Mouse (Mus musculus) midbrain, postnatal 0 days (tissue): ENCODE measurements around the gene Nfrkb. TPM values are rescaled to one million over a fixed set of nuclear protein-coding genes. Genes with fewer than 3 reads are reported as not detected.

Source experiments
- ATAC-seq: fragments of 200-750 bp; cut with Nextera tagmentation; 2 replicates; pipeline ENCODE4 v1.8.0; 2017; ENCODE audit warnings: moderate number of reproducible peaks, mild to moderate bottlenecking, moderate TSS enrichment, moderate library complexity; ENCODE audit not compliant: low FRiP score
- DNase-seq: peaks from one replicate; pipeline ENCODE4 v3.0.0-alpha.2; 2015; ENCODE audit warnings: low spot score
- H3K27ac ChIP-seq: fragments of 300-500 bp; sonication (generic); 2 replicates; pipeline ENCODE4 v1.5.1; 2014; ENCODE audit warnings: low read depth, mild to moderate bottlenecking, low read length, mixed read lengths
- H3K27me3 ChIP-seq: fragments of 300-500 bp; sonication (generic); 2 replicates; pipeline ENCODE4 v1.6.1; 2014; ENCODE audit warnings: low read length, control low read depth, mixed read lengths; ENCODE audit not compliant: insufficient read depth
- H3K36me3 ChIP-seq: fragments of 300-500 bp; sonication (generic); 2 replicates; pipeline ENCODE4 v1.6.1; 2014; ENCODE audit warnings: low read length, control low read depth, mixed read lengths; ENCODE audit not compliant: insufficient read depth
- H3K4me1 ChIP-seq: fragments of 300-500 bp; sonication (generic); 2 replicates; pipeline ENCODE4 v1.6.1; 2014; ENCODE audit warnings: mild to moderate bottlenecking, control low read depth, antibody characterized with exemption, low read length, mixed read lengths; ENCODE audit not compliant: insufficient read depth
- H3K4me2 ChIP-seq: fragments of 300-500 bp; sonication (generic); 2 replicates; pipeline ENCODE4 v1.6.1; 2014; ENCODE audit warnings: low read depth, mild to moderate bottlenecking, low read length, mixed read lengths; ENCODE audit not compliant: poor library complexity, severe bottlenecking
- H3K4me3 ChIP-seq: fragments of 300-500 bp; sonication (generic); 2 replicates; pipeline ENCODE4 v1.5.1; 2014; ENCODE audit warnings: low read depth, mild to moderate bottlenecking, low read length, moderate library complexity
- H3K9ac ChIP-seq: fragments of 300-500 bp; sonication (generic); replicated peaks from 2 replicates; pipeline ENCODE4 v1.6.1; 2014; ENCODE audit warnings: mild to moderate bottlenecking, low read length, moderate library complexity, mixed read lengths; ENCODE audit not compliant: poor library complexity, severe bottlenecking
- H3K9me3 ChIP-seq: fragments of 300-500 bp; sonication (generic); 2 replicates; pipeline ENCODE4 v1.6.1; 2016; ENCODE audit warnings: low read length, control low read depth
- CTCF ChIP-seq: IDR thresholded peaks from 2 replicates; pipeline ENCODE4 v1.5.1; 2016; ENCODE audit warnings: antibody characterized with exemption, mild to moderate bottlenecking
- WGBS: fragments of 180-500 bp; shearing (Covaris S2); extraction: QIAGEN DNeasy Blood & Tissue Kit; methylation state at CpG from one replicate; pipeline ENCODE4 v1.1.7; 2014; 5-methylcytosine and 5-hydroxymethylcytosine counted together
- polyA plus RNA-seq: library from polyadenylated mRNA; unstranded; fragments of >200 nt; fragmentation: Nextera tagmentation; extraction: Ambion mirVana; gene quantifications from 2 replicates; pipeline ENCODE4 v1.2.1, GENCODE M21; 2015
- total RNA-seq: library from RNA; depleted of rRNA; stranded (reverse); fragments of >200 nt; gene quantifications from 2 replicates; pipeline ENCODE4 v1.2.3, GENCODE M21; 2014; rRNA removed

Nfrkb gene
- 38.1 and 43.4 TPM in 2 replicates for total RNA-seq
- 20.8 and 24.0 TPM in 2 replicates for polyA plus RNA-seq

DNA sequence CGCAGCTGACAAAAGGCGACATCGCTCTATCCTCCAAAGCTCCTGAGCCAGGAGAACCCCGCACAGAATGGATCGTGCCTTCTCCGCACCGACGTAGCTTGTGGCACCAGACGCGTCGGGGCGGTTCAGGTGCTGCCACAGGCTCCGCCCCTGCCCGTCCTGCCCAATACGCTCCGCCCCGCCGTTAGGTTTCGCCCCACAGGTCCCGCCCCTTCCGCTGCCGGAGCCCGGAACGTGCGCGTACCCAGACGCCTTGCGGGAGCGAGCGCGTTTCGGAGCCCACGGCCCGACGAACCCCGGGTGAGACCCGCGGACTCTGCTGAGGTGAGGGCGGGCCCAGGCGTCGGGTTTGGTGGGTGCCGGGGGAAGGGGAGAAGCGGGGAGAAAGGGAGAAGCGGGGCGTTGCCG lies at the start of gene Nfrkb:
Gene Nfrkb, plus strand, starts transcription at position 246 of the 408 bp plus-strand sequence.
- under 1% methylated on average over 45 of the region's 46 CpGs for WGBS

GRCm38 (mm10) chr9:31344289-31344831 lies 41.6 kb upstream of the Nfrkb start:
- H3K4me1 ChIP-seq, result 0 out of 2 replicates have a peak, but pooled peaks cover 4% of the 10 kb centered on the region
- ATAC-seq, result no peak
- no peak for TF ChIP-seq CTCF

More for the DNA sequence above, at the start of gene Nfrkb:
- H3K9me3 ChIP-seq, result no peaks in the 10 kb centered on the region
- TF ChIP-seq CTCF, result no peak
- H3K27me3 ChIP-seq, result no peaks in the 10 kb centered on the region
- ATAC-seq (peak; percentile 96), DNase-seq (peak; percentile 95)
- H3K4me2 ChIP-seq, result peak within 1 kb of the TSS; percentile 76
- peak within 1 kb of the TSS; percentile 81 for H3K4me3 ChIP-seq
- H3K4me1 ChIP-seq, result peaks cover 10% of the 10 kb centered on the region; the same call in 1 of the 2 replicates
- H3K27ac ChIP-seq, result peak within 1 kb of the TSS; percentile 72
- peak within 1 kb of the TSS; percentile 76 for H3K9ac ChIP-seq
- H3K36me3 ChIP-seq, result peaks cover 3% of the 10 kb centered on the region; the same call in 1 of the 2 replicates

DNA sequence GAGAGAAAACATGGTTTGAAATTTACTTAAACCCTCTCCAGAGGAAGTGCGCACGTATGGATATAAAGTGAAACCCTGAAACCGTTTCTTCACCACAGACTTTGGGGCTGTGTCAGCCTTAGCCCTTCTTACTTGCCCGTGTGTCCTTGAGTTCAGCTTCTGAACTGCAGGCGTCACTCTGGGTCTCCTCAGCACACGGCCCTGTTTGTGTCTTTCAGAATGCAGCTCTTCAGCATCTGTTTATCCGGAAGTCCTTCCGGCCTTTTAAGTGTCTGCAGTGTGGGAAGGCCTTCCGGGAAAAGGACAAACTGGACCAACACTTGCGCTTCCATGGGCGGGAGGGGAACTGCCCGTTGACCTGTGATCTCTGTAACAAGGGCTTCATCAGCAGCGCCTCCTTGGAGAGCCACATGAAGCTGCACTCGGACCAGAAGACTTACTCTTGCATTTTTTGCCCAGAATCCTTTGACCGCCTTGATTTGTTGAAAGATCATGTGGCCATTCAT lies 39.4 kb upstream of the Nfrkb start:
- TF ChIP-seq CTCF, result no peak
- ATAC-seq (no peak), DNase-seq (no peak)
- H3K9ac ChIP-seq, result no peak overlapping the region
- no peak overlapping the region for H3K4me2 ChIP-seq
- H3K4me3 ChIP-seq, result no peak overlapping the region
- H3K27ac ChIP-seq, result no peak overlapping the region
- WGBS, result 81% methylated on average over 15 of the region's 15 CpGs
- no peaks in the 10 kb centered on the region for H3K9me3 ChIP-seq
- 0 out of 2 replicates have a peak, but pooled peaks cover 4% of the 10 kb centered on the region for H3K4me1 ChIP-seq
- H3K36me3 ChIP-seq, result peaks cover 11% of the 10 kb centered on the region
- H3K27me3 ChIP-seq, result no peaks in the 10 kb centered on the region

More at GRCm38 (mm10) chr9:31344289-31344831, 41.6 kb upstream of the Nfrkb start:
- Histone ChIP-seq H3K4me3 (no peak overlapping the region), H3K9ac (no peak overlapping the region), H3K36me3 (peaks cover 12% of the 10 kb centered on the region), H3K27me3 (no peaks in the 10 kb centered on the region), H3K9me3 (no peaks in the 10 kb centered on the region), H3K4me2 (no peak overlapping the region), H3K27ac (no peak overlapping the region)
- WGBS, result 30% methylated on average over 11 of the region's 11 CpGs
- DNase-seq, result peak; percentile 82

- peaks cover 8% of the 10 kb centered on the region for H3K36me3 ChIP-seq
- H3K27ac ChIP-seq, result no peak overlapping the region
- no peak overlapping the region for H3K4me2 ChIP-seq
- no peak for TF ChIP-seq CTCF
- H3K27me3 ChIP-seq, result no peaks in the 10 kb centered on the region
- no peaks in the 10 kb centered on the region for H3K9me3 ChIP-seq
- H3K4me3 ChIP-seq, result no peak overlapping the region
- WGBS, result 56% methylated on average over 4 of the region's 4 CpGs
- H3K4me1 ChIP-seq, result 0 out of 2 replicates have a peak, but pooled peaks cover 4% of the 10 kb centered on the region
- ATAC-seq (no peak), DNase-seq (no peak)
- 0 out of 2 replicates have a peak overlapping the region, but pooled peaks have one; percentile 13 for H3K9ac ChIP-seq
Measured at GRCm38 (mm10) chr9:31348458-31348857, 37.5 kb upstream of the Nfrkb start.

DNA sequence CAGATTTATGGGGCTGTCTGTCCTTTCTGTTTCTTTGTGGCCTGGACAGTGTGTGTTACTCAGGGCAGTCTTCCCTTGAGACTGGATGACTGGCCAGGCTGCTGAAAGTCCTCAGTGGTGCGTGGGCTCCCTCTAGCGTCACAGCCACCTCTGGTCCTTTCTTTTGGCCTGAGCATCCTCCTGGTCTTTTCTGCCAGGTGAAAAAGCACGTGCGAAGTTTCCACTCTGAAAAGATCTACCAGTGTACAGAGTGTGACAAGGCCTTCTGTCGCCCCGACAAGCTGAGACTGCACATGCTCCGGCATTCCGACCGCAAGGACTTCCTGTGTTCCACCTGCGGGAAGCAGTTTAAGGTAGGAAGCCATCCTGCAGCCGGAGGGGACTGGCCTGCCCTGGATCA lies 37.1 kb upstream of the Nfrkb start:
- no peaks in the 10 kb centered on the region for H3K9me3 ChIP-seq
- TF ChIP-seq CTCF, result peak; percentile 95
- H3K4me2 ChIP-seq, result no peak overlapping the region
- H3K4me1 ChIP-seq, result 0 out of 2 replicates have a peak, but pooled peaks cover 4% of the 10 kb centered on the region
- H3K27ac ChIP-seq, result no peak overlapping the region
- no peaks in the 10 kb centered on the region for H3K27me3 ChIP-seq
- ATAC-seq (peak; percentile 41; the same call in 1 of the 2 replicates), DNase-seq (peak; percentile 85)
- H3K4me3 ChIP-seq, result no peak overlapping the region
- 65% methylated on average over 11 of the region's 11 CpGs for WGBS
- peaks cover 7% of the 10 kb centered on the region for H3K36me3 ChIP-seq
- H3K9ac ChIP-seq, result 0 out of 2 replicates have a peak overlapping the region, but pooled peaks have one; percentile 13

GRCm38 (mm10) chr9:31352716-31353115 lies 33.3 kb upstream of the Nfrkb start:
- WGBS, result 86% methylated on average over 2 of the region's 2 CpGs
- peaks cover 21% of the 10 kb centered on the region for H3K36me3 ChIP-seq

More at GRCm38 (mm10) chr9:31352716-31353115, 33.3 kb upstream of the Nfrkb start:
- Histone ChIP-seq H3K4me3 (no peak overlapping the region), H3K9me3 (no peaks in the 10 kb centered on the region), H3K9ac (no peak overlapping the region), H3K27me3 (no peaks in the 10 kb centered on the region), H3K27ac (no peak overlapping the region), H3K4me1 (no peaks in the 10 kb centered on the region), H3K4me2 (no peak overlapping the region)
- DNase-seq (no peak), ATAC-seq (no peak)
- no peak for TF ChIP-seq CTCF
